Mouse (Mus musculus) intestine, postnatal 0 days (tissue): ENCODE results near the gene Bbc3. TPM values are rescaled to one million over a fixed set of nuclear protein-coding genes. Genes with fewer than 3 reads are reported as not detected.

Experiments
- ATAC-seq: fragments of 200-750 bp; cut with Nextera tagmentation; 2 replicates; pipeline ENCODE4 v1.8.0; 2017; ENCODE audit warnings: mild to moderate bottlenecking, moderate TSS enrichment, moderate library complexity
- H3K27ac ChIP-seq: fragments of 300-500 bp; sonication (generic); 2 replicates; pipeline ENCODE4 v1.5.1; 2014; ENCODE audit warnings: mild to moderate bottlenecking, low read depth, low read length, moderate library complexity
- H3K27me3 ChIP-seq: fragments of 300-500 bp; sonication (generic); replicated peaks from 2 replicates; pipeline ENCODE4 v1.6.1; 2014; ENCODE audit warnings: low read length, mixed read lengths; ENCODE audit not compliant: control insufficient read depth, insufficient read depth
- H3K36me3 ChIP-seq: fragments of 300-500 bp; sonication (generic); 2 replicates; pipeline ENCODE4 v1.6.1; 2014; ENCODE audit warnings: mild to moderate bottlenecking, moderate library complexity; ENCODE audit not compliant: control insufficient read depth, insufficient read depth
- H3K4me1 ChIP-seq: fragments of 300-500 bp; sonication (generic); replicated peaks from 2 replicates; pipeline ENCODE4 v1.6.1; 2014; ENCODE audit warnings: antibody characterized with exemption, low read length, mixed read lengths; ENCODE audit not compliant: control insufficient read depth, insufficient read depth
- H3K4me2 ChIP-seq: fragments of 300-500 bp; sonication (generic); replicated peaks from 2 replicates; pipeline ENCODE4 v1.6.1; 2014; ENCODE audit warnings: low read depth, mild to moderate bottlenecking, moderate library complexity
- H3K4me3 ChIP-seq: fragments of 300-500 bp; sonication (generic); 2 replicates; pipeline ENCODE4 v1.5.1; 2014; ENCODE audit warnings: low read depth, low read length
- H3K9ac ChIP-seq: fragments of 300-500 bp; sonication (generic); 2 replicates; pipeline ENCODE4 v1.6.1; 2014; ENCODE audit warnings: mild to moderate bottlenecking, low read depth, low read length
- H3K9me3 ChIP-seq: fragments of 300-500 bp; sonication (generic); 2 replicates; pipeline ENCODE4 v1.6.1; 2016; ENCODE audit warnings: mixed run types; ENCODE audit not compliant: control insufficient read depth
- CTCF ChIP-seq: sonication (generic); IDR thresholded peaks from 2 replicates; pipeline ENCODE4 v1.5.1; 2016; ENCODE audit warnings: low read depth, mild to moderate bottlenecking, control low read depth, antibody characterized with exemption, moderate library complexity
- WGBS: fragments of 180-500 bp; shearing (Covaris S2); extraction: QIAGEN DNeasy Blood & Tissue Kit; methylation state at CpG from one replicate; pipeline ENCODE4 v1.1.7; 2014; 5-methylcytosine and 5-hydroxymethylcytosine counted together
- polyA plus RNA-seq: library from polyadenylated mRNA; unstranded; fragments of >200 nt; fragmentation: Nextera tagmentation; extraction: Ambion mirVana; gene quantifications from 2 replicates; pipeline ENCODE4 v1.2.1, GENCODE M21; 2015

Bbc3 gene
- polyA plus RNA-seq, 1 experiment from 2014 or later, result 6.6 TPM

DNA sequence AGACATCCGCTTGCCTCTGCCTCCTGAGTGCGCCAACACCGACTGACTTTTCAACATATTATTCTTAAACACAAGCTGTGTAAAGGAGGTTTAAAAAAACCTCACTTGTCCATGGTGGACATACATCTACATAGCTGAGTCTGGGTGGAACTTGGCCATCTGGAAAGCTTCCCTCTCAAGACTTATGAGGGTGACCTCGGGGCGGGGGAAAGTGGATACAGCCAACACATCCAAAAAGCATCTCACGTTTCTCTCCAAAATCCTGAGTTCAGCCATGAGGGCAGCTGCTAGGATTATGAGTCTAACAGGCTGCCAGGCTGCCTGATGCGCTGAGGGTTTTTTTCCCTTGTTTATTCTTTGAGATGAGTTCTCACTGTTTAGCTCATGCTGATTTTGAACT, 16.5 kb downstream of the Bbc3 start:
- 77% methylated on average over 7 of the region's 7 CpGs for WGBS
- Histone ChIP-seq H3K27me3 (no peaks in the 10 kb centered on the region), H3K27ac (no peak overlapping the region; the same call in 1 of the 2 replicates), H3K9ac (no peak overlapping the region), H3K4me2 (no peak overlapping the region), H3K4me1 (no peaks in the 10 kb centered on the region), H3K36me3 (peaks cover 21% of the 10 kb centered on the region; the same call in 1 of the 2 replicates), H3K4me3 (no peak overlapping the region), H3K9me3 (no peaks in the 10 kb centered on the region)
- TF ChIP-seq CTCF, result no peak
- no peak for ATAC-seq

DNA sequence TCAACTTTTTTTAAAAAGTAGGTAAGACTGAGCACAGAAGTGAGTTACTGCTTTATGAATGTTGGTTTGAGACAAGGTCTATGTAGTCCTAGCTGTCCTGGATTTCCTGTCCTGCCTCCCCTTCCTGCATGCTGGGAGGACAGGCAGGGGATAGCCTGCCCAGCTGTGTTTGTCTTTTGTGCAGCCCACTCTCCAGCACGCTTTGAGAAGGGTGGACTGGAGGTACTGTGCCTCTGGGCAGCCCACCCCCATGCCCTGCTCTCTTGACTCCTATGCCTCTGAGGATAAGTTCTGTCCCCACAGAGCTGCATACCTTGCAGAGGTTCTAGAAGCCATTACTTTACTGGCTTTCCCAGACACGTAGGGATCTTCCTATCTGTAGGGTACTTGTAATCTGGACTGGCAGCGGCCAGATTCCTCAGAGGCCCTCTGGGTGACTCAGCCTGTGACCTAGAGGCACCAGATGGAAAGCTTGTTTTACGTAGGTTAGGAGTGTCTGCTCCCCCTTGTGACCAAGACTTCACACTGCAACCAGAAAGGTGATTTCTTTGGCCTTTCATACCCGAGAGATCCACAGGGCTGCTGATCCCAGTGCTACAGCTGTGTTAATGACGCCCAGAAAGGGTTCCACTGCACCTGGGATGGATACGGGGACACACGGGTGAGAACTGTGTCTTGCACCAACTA, 17.9 kb downstream of the Bbc3 start:
- no peak overlapping the region for H3K4me2 ChIP-seq
- ATAC-seq, result peak; percentile 76
- no peak overlapping the region for H3K4me3 ChIP-seq
- H3K9ac ChIP-seq, result no peak overlapping the region
- no peaks in the 10 kb centered on the region for H3K27me3 ChIP-seq
- peak; percentile 91 for TF ChIP-seq CTCF
- H3K9me3 ChIP-seq, result no peaks in the 10 kb centered on the region
- H3K36me3 ChIP-seq, result peaks cover 33% of the 10 kb centered on the region
- no peaks in the 10 kb centered on the region for H3K4me1 ChIP-seq
- H3K27ac ChIP-seq, result peak overlapping the region; percentile 50; the same call in 1 of the 2 replicates
- WGBS, result 18% methylated on average over 8 of the region's 8 CpGs

DNA sequence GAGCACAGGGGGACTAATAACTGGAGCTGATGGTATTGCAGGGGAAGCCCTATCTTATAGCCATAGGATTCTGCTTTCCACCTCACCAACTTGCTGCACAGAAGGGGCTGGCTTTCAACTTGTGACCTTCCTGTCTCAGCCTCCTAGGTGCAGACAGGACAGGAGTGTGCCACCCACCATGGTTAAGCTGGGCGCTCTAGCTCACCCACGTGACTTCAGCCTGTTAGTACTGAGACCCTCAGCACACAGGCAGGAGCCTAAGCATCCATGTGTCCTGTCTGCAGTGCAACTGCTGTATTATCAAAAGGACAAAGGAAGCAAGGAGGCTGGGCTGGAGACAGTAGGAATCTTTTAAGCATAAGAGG, 18.4 kb downstream of the Bbc3 start:
- ATAC-seq, result no peak
- H3K27ac ChIP-seq, result no peak overlapping the region
- TF ChIP-seq CTCF, result no peak
- H3K36me3 ChIP-seq, result peaks cover 37% of the 10 kb centered on the region
- H3K4me3 ChIP-seq, result no peak overlapping the region
- no peaks in the 10 kb centered on the region for H3K4me1 ChIP-seq
- WGBS, result 90% methylated on average over 2 of the region's 2 CpGs
- H3K9ac ChIP-seq, result no peak overlapping the region
- H3K27me3 ChIP-seq, result no peaks in the 10 kb centered on the region
- no peaks in the 10 kb centered on the region for H3K9me3 ChIP-seq
- no peak overlapping the region for H3K4me2 ChIP-seq

DNA sequence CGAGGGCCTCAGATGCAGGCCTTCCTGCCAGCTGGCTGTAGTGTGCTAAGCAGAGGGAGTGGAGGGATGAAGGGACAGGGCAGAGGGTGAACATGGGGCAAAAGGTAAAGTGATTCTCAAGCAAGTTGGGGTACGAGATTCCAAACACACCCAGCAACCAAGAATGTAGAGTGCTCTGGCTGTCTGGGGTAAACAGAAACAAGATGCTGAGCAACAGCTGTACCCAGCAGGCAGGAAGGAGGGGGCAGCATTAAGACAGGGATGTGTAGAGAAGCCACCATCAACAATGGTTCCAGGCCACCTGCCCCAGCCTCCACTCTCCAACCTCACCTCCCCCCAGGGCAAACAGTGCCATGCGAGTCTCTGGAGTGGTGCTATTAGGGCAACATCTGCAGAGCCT, 21.0 kb downstream of the Bbc3 start:
- H3K36me3 ChIP-seq, result peaks cover 58% of the 10 kb centered on the region
- H3K9ac ChIP-seq, result no peak overlapping the region
- ATAC-seq, result no peak
- no peak overlapping the region for H3K4me2 ChIP-seq
- H3K9me3 ChIP-seq, result no peaks in the 10 kb centered on the region
- WGBS, result 71% methylated on average over 3 of the region's 3 CpGs
- H3K4me3 ChIP-seq, result no peak overlapping the region
- no peak for TF ChIP-seq CTCF
- no peak overlapping the region for H3K27ac ChIP-seq
- no peaks in the 10 kb centered on the region for H3K27me3 ChIP-seq
- H3K4me1 ChIP-seq, result no peaks in the 10 kb centered on the region

DNA sequence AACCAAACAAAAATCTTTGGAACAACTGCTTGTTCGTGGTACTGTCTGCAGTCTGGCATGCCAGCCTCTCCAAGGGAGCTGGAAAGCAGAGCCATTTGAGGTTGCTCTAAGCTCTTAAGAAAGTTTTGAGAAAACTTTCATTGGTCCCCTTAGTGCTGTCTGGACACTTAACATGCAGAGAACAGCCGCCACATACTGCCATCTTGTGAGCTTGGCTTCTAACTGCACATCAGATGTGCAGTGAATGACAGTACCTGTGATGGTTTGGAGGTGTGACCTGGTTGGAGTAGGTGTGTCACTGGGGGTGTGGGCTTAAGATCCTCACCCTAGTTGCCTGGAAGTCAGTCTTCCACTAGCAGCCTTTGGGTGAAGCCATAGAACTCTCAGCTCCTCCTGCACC, 29.5 kb downstream of the Bbc3 start:
- H3K27me3 ChIP-seq, result no peaks in the 10 kb centered on the region
- peak; percentile 58 for TF ChIP-seq CTCF
- H3K27ac ChIP-seq, result no peak overlapping the region
- H3K4me3 ChIP-seq, result no peak overlapping the region
- H3K4me2 ChIP-seq, result no peak overlapping the region
- H3K36me3 ChIP-seq, result peaks cover 45% of the 10 kb centered on the region
- ATAC-seq, result no peak
- H3K9me3 ChIP-seq, result no peaks in the 10 kb centered on the region
- 74% methylated on average over 2 of the region's 2 CpGs for WGBS
- H3K4me1 ChIP-seq, result no peaks in the 10 kb centered on the region
- H3K9ac ChIP-seq, result no peak overlapping the region

DNA sequence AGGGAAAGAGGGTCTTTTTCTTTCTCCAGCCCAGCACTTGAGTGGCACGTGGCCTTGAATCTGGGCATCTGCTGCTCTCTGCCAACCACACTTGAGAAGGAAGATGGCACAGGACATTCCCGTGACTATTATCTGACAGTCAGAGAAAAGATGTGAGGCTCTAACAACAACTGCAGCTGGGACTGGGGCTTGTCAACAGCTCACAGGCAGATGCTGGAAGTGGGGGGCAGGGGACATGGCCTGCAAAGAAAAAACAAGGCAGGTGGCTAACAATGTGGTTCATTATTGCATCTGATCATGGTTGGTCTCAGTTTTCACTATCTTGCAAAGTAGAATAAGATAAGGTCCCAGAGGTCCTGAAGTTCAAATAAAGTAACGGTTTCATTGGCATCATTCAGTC, 36.4 kb downstream of the Bbc3 start:
- Histone ChIP-seq H3K9ac (no peak overlapping the region), H3K27ac (no peak overlapping the region), H3K4me3 (no peak overlapping the region), H3K27me3 (no peaks in the 10 kb centered on the region), H3K4me2 (no peak overlapping the region), H3K9me3 (no peaks in the 10 kb centered on the region), H3K4me1 (no peaks in the 10 kb centered on the region), H3K36me3 (peaks cover 7% of the 10 kb centered on the region)
- no peak for TF ChIP-seq CTCF
- WGBS, result 80% methylated on average over 3 of the region's 3 CpGs
- no peak for ATAC-seq
